Mouse (Mus musculus) frontal cortex, postnatal 36 days (tissue): Measurements from ENCODE around the gene Pdpk1.
"Not testable (repeated sequence)": the region's sequence is repeated elsewhere in the genome, so short reads cannot be mapped to it uniquely, and the experiment has no call there.

ENCODE experiments used
- DNase-seq, 2 experiments: peaks; one replicate each; pipeline ENCODE4 v3.0.0; 2022; ENCODE audit warnings: low spot score in 2 of 2

Gene Pdpk1

GRCm38 (mm10) chr17:24113031-24113430, 37.7 kb downstream of the Pdpk1 start:
- DNase-seq = peak in 1 of 2 experiments; percentile 34

- no peak for DNase-seq
Observed at GRCm38 (mm10) chr17:24111256-24111655, 39.5 kb downstream of the Pdpk1 start.

- DNase-seq = peak; percentile 50 to 53
Observed at GRCm38 (mm10) chr17:24108896-24109295, 41.8 kb downstream of the Pdpk1 start.

- DNase-seq = no peak
Observed at GRCm38 (mm10) chr17:24105111-24105510, 45.6 kb downstream of the Pdpk1 start.

- no peak for DNase-seq
Observed at GRCm38 (mm10) chr17:24098354-24098753, 52.4 kb downstream of the Pdpk1 start.

GRCm38 (mm10) chr17:24090575-24090974, 60.1 kb downstream of the Pdpk1 start:
- DNase-seq = no peak

- not testable (repeated sequence) for DNase-seq
Observed at GRCm38 (mm10) chr17:24086399-24086798, 64.3 kb downstream of the Pdpk1 start.

GRCm38 (mm10) chr17:24084593-24084992, 66.1 kb downstream of the Pdpk1 start:
- no peak for DNase-seq

GRCm38 (mm10) chr17:24077101-24077500, 73.6 kb downstream of the Pdpk1 start:
- no peak for DNase-seq

- peak; percentile 95 to 96 for DNase-seq
Observed at GRCm38 (mm10) chr17:24072919-24073696, 77.6 kb downstream of the Pdpk1 start, which contains the start of gene Kctd5. Gene Kctd5, minus strand, starts transcription at chr17:24073485.

- DNase-seq = no peak
Observed at GRCm38 (mm10) chr17:24069531-24069930, 81.2 kb downstream of the Pdpk1 start.

GRCm38 (mm10) chr17:24068271-24068670, 82.5 kb downstream of the Pdpk1 start:
- peak; percentile 33 to 44 for DNase-seq

- no peak for DNase-seq
Observed at GRCm38 (mm10) chr17:24062459-24063155, 88.1 kb downstream of the Pdpk1 start.

GRCm38 (mm10) chr17:24057730-24058245, 92.9 kb downstream of the Pdpk1 start:
- no peak for DNase-seq

GRCm38 (mm10) chr17:24056636-24057625, 93.8 kb downstream of the Pdpk1 start:
- DNase-seq = no peak

GRCm38 (mm10) chr17:24049008-24049407, 101.7 kb downstream of the Pdpk1 start:
- DNase-seq = peak; percentile 41 to 68

GRCm38 (mm10) chr17:24048053-24048452, 102.7 kb downstream of the Pdpk1 start:
- no peak for DNase-seq

GRCm38 (mm10) chr17:24046026-24046425, 104.7 kb downstream of the Pdpk1 start:
- no peak for DNase-seq

GRCm38 (mm10) chr17:24045608-24046007, 105.1 kb downstream of the Pdpk1 start:
- no peak for DNase-seq

- no peak for DNase-seq
Observed at GRCm38 (mm10) chr17:24044482-24044881, 106.2 kb downstream of the Pdpk1 start.

GRCm38 (mm10) chr17:24037844-24038243, 112.9 kb downstream of the Pdpk1 start, which contains the start of gene Prss27:
Gene Prss27, plus strand, starts transcription at chr17:24038144.
- no peak for DNase-seq
